Mouse (Mus musculus) lung, postnatal 0 days (tissue): ENCODE data around the gene Dact3.

ENCODE experiments used
- CTCF ChIP-seq: IDR thresholded peaks from 2 replicates; pipeline ENCODE4 v1.5.1; 2016; ENCODE audit warnings: antibody characterized with exemption, mild to moderate bottlenecking
- EP300 ChIP-seq: IDR thresholded peaks from 2 replicates; pipeline ENCODE4 v1.6.1; 2016; ENCODE audit warnings: antibody characterized with exemption, mild to moderate bottlenecking, control low read depth

DNA sequence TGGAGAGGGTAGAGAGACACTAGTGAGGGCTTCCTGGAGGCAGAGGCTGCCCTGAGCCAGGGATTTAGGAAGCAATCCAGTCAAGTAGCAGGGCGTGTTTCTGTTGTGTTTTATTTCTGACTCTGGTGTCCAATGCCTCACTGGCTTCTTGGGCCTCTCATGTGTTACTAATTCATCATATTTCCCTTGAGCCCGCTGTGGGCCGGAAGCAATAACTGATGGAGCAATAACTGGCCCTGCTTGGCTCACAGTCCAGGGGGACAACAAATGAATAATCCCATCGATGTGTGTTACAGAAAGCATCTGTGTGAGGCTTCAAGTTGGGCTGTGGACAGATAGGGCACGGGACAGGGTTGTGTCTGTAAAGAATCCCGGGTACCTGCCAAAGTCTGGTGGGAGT, 37.2 kb downstream of the Dact3 start:
- TF ChIP-seq CTCF (no peak), EP300 (no peak)
